Mouse (Mus musculus) heart, postnatal 4 days (tissue): Measurements from ENCODE around the gene Olfr684. TPM values are rescaled to one million over a fixed set of nuclear protein-coding genes. Genes with fewer than 3 reads are reported as not detected.
A peak's percentile ranks its signal among the peaks of the same experiment; 100 is the strongest.

Experiments used
- DNase-seq: peaks from one replicate; pipeline ENCODE4 v3.0.0; 2021
- total RNA-seq, 2 experiments: library from RNA; stranded (reverse); gene quantifications; 2 replicates each; pipeline ENCODE4 v1.2.3; 2021

The Olfr684 gene
- total RNA-seq, result not detected

GRCm38 (mm10) chr7:105163553-105163952, at the start of gene Olfr684:
Gene Olfr684, minus strand, starts transcription at chr7:105163653.
- no peak for DNase-seq

GRCm38 (mm10) chr7:105207385-105207784, 43.9 kb upstream of the Olfr684 start, which contains the start of gene Olfr686:
Gene Olfr686, minus strand, starts transcription at chr7:105207485.
- DNase-seq, result no peak

GRCm38 (mm10) chr7:105185912-105186311, 22.5 kb upstream of the Olfr684 start, which contains the start of gene Olfr685:
Gene Olfr685, minus strand, starts transcription at chr7:105186012.
- DNase-seq, result no peak

- peak; percentile 19 for DNase-seq
Observed at GRCm38 (mm10) chr7:105170773-105171172, 7.3 kb upstream of the Olfr684 start.

DNA sequence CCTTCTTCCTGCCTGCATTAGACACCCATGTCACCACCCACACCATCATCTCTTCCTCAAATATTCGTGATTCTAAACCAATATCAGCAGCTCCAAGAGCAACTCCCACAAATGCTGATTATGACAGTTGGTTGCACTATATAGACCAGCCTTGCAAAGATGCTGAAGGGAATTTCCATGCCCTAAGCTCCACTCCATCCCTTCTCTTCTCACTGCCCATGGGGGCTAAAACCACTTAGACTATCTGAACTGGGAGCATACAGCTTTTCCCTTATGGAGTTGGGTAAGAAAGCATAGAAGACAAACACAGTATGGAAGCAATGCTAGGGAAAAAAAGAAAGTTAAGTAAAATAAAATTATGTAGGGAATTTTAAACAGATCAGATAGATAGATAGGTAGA, 16.5 kb downstream of the Olfr684 start, which contains the start of gene Olfr683:
Gene Olfr683 (minus strand): TSS at position 101 of the 400 bp plus-strand sequence.
- DNase-seq, result no peak

DNA sequence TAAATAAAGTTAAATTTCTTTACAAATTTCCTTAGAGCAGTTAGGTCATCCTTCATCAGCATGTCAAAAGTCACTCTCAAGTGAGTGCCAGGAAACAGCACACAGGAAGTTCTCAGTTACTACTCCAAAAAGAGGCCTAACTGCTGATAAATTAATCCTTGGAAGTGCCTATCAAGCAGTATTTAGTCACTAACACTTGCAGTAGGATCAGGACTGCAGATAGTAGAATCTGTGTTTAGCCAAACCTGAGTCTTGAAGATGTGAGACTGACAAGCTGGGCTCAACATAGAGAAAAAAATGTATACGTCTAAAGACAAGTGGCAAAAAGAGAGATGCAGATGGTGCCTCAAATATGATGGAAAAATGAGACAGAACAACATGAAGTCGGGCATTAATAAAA, 22.2 kb downstream of the Olfr684 start:
- no peak for DNase-seq

GRCm38 (mm10) chr7:105116536-105116935, 46.9 kb downstream of the Olfr684 start, which contains the start of gene Olfr681:
Gene Olfr681, plus strand, starts transcription at chr7:105116836.
- no peak for DNase-seq

Other genes with a start within 250 kb of the Olfr684 start
- gene Olfr667, start 242.2 kb downstream of the Olfr684 start, total RNA-seq, result not detected
- not detected for gene Olfr668, start 235.6 kb downstream of the Olfr684 start, total RNA-seq
- gene Olfr669, start 229.4 kb downstream of the Olfr684 start, total RNA-seq, result not detected
- gene Olfr670, start 201.0 kb downstream of the Olfr684 start, total RNA-seq, result not detected
- not detected for gene Olfr671, start 184.5 kb downstream of the Olfr684 start, total RNA-seq
- gene Olfr672, start 161.6 kb downstream of the Olfr684 start, total RNA-seq, result not detected
- not detected for gene Olfr675, start 135.2 kb downstream of the Olfr684 start, total RNA-seq
- not detected for gene Olfr676, start 131.0 kb downstream of the Olfr684 start, total RNA-seq
- gene Olfr677, start 112.3 kb downstream of the Olfr684 start, total RNA-seq, result not detected
- not detected for gene Olfr678, start 99.2 kb downstream of the Olfr684 start, total RNA-seq
- not detected for gene Olfr679, start 82.4 kb downstream of the Olfr684 start, total RNA-seq
- gene Olfr680-ps1, start 70.8 kb downstream of the Olfr684 start, total RNA-seq, result not detected
- gene Olfr681, start 46.8 kb downstream of the Olfr684 start, total RNA-seq, result not detected
- not detected for gene Olfr683, start 16.6 kb downstream of the Olfr684 start, total RNA-seq
- not detected for gene Olfr685, start 22.4 kb upstream of the Olfr684 start, total RNA-seq
- not detected for gene Olfr686, start 43.8 kb upstream of the Olfr684 start, total RNA-seq
- gene Olfr688, start 124.4 kb upstream of the Olfr684 start, total RNA-seq, result not detected
- not detected for gene Olfr689, start 147.5 kb upstream of the Olfr684 start, total RNA-seq
- not detected for gene Olfr690, start 170.5 kb upstream of the Olfr684 start, total RNA-seq
- under 1 TPM; 0.12 to 0.27 TPM for gene Olfr691, start 178.6 kb upstream of the Olfr684 start, total RNA-seq
- not detected for gene Olfr692, start 204.6 kb upstream of the Olfr684 start, total RNA-seq
- not detected for gene Gm5901, start 211.4 kb upstream of the Olfr684 start, total RNA-seq
- 10 to 100 TPM; 31.1 to 33.8 TPM for gene Fam160a2, start 236.4 kb upstream of the Olfr684 start, total RNA-seq
- gene Cnga4, start 240.9 kb upstream of the Olfr684 start, total RNA-seq, result not detected